Mouse (Mus musculus) kidney, embryonic 14.5 days (tissue): ENCODE measurements at regions not wholly inside any gene's neighbourhood (a gene's known extent, or its start where the extent isn't known, plus 50 kb on each side); places are given as distances from the start of the nearest gene placed in this dataset.
"Not testable (repeated sequence)": the region's sequence is repeated elsewhere in the genome, so short reads cannot be mapped to it uniquely, and the experiment has no call there.

Source experiments
- ATAC-seq: fragments of 200-750 bp; cut with Nextera tagmentation; 2 replicates; pipeline ENCODE4 v1.8.0; 2017; ENCODE audit warnings: moderate number of reproducible peaks, mild to moderate bottlenecking, moderate TSS enrichment, moderate library complexity; ENCODE audit not compliant: low FRiP score, low TSS enrichment
- H3K27ac ChIP-seq: fragments of 300-500 bp; sonication (generic); 2 replicates; pipeline ENCODE4 v1.5.1; 2014; ENCODE audit warnings: low read depth, mild to moderate bottlenecking, low read length, moderate library complexity, mixed read lengths
- H3K27me3 ChIP-seq: fragments of 300-500 bp; sonication (generic); 2 replicates; pipeline ENCODE4 v1.6.1; 2014; ENCODE audit warnings: mild to moderate bottlenecking, low read length; ENCODE audit not compliant: control insufficient read depth, insufficient read depth
- H3K36me3 ChIP-seq: fragments of 300-500 bp; sonication (generic); 2 replicates; pipeline ENCODE4 v1.6.1; 2014; ENCODE audit warnings: low read length, mixed read lengths; ENCODE audit not compliant: control insufficient read depth, insufficient read depth
- H3K4me1 ChIP-seq: fragments of 300-500 bp; sonication (generic); 2 replicates; pipeline ENCODE4 v1.6.1; 2014; ENCODE audit warnings: low read length, mixed read lengths; ENCODE audit not compliant: control insufficient read depth, insufficient read depth
- H3K4me2 ChIP-seq: fragments of 300-500 bp; sonication (generic); replicated peaks from 2 replicates; pipeline ENCODE4 v1.6.1; 2014; ENCODE audit warnings: low read depth, mild to moderate bottlenecking, low read length
- H3K4me3 ChIP-seq: fragments of 300-500 bp; sonication (generic); 2 replicates; pipeline ENCODE4 v1.5.1; 2014; ENCODE audit warnings: mild to moderate bottlenecking, low read length
- H3K9ac ChIP-seq: fragments of 300-500 bp; sonication (generic); 2 replicates; pipeline ENCODE4 v1.6.1; 2014; ENCODE audit warnings: low read depth, mild to moderate bottlenecking, low read length, moderate library complexity
- H3K9me3 ChIP-seq: fragments of 300-500 bp; sonication (generic); 2 replicates; pipeline ENCODE4 v1.6.1; 2016; ENCODE audit warnings: low read length; ENCODE audit not compliant: control insufficient read depth
- WGBS: fragments of 180-500 bp; shearing (Covaris S2); extraction: QIAGEN DNeasy Blood & Tissue Kit; methylation state at CpG from one replicate; pipeline ENCODE4 v1.1.7; 2014; 5-methylcytosine and 5-hydroxymethylcytosine counted together

- no peaks in the 10 kb centered on the region for H3K4me1 ChIP-seq
- ATAC-seq: no peak
- no peaks in the 10 kb centered on the region for H3K36me3 ChIP-seq
- H3K9me3 ChIP-seq: no peaks in the 10 kb centered on the region
- H3K4me2 ChIP-seq: no peak overlapping the region
- no peak overlapping the region for H3K27ac ChIP-seq
- WGBS: 94% methylated on average over 4 of the region's 4 CpGs
- no peaks in the 10 kb centered on the region for H3K27me3 ChIP-seq
- no peak overlapping the region for H3K9ac ChIP-seq
- no peak overlapping the region for H3K4me3 ChIP-seq
These were observed 206.2 kb downstream of the Pcsk1 start for GRCm38 (mm10) chr13:75295818-75296217.

GRCm38 (mm10) chr13:75319780-75320179 lies 230.2 kb downstream of the Pcsk1 start:
- no peaks in the 10 kb centered on the region for H3K36me3 ChIP-seq
- H3K9me3 ChIP-seq: no peaks in the 10 kb centered on the region
- no peak overlapping the region for H3K9ac ChIP-seq
- no peak overlapping the region for H3K4me3 ChIP-seq
- peak; percentile 58; the same call in 1 of the 2 replicates for ATAC-seq
- H3K4me1 ChIP-seq: no peaks in the 10 kb centered on the region
- H3K27ac ChIP-seq: no peak overlapping the region
- no peak overlapping the region for H3K4me2 ChIP-seq
- H3K27me3 ChIP-seq: no peaks in the 10 kb centered on the region

- WGBS: 27% methylated on average over 1 of the region's 1 CpGs
- peak; percentile 97 for ATAC-seq
- H3K4me1 ChIP-seq: no peaks in the 10 kb centered on the region
- no peak overlapping the region for H3K9ac ChIP-seq
- no peaks in the 10 kb centered on the region for H3K27me3 ChIP-seq
- H3K27ac ChIP-seq: no peak overlapping the region
- no peaks in the 10 kb centered on the region for H3K36me3 ChIP-seq
- no peaks in the 10 kb centered on the region for H3K9me3 ChIP-seq
- H3K4me3 ChIP-seq: no peak overlapping the region
- H3K4me2 ChIP-seq: no peak overlapping the region
These were observed 230.6 kb downstream of the Pcsk1 start for GRCm38 (mm10) chr13:75320239-75320638.

- Histone ChIP-seq H3K4me1 (no peaks in the 10 kb centered on the region), H3K9me3 (no peaks in the 10 kb centered on the region), H3K4me2 (no peak overlapping the region), H3K27me3 (no peaks in the 10 kb centered on the region), H3K36me3 (no peaks in the 10 kb centered on the region), H3K4me3 (no peak overlapping the region), H3K27ac (no peak overlapping the region), H3K9ac (no peak overlapping the region)
- no peak for ATAC-seq
- 88% methylated on average over 5 of the region's 5 CpGs for WGBS
These were observed 247.4 kb downstream of the Pcsk1 start for GRCm38 (mm10) chr13:75337054-75337453.

GRCm38 (mm10) chr13:75343422-75343821 lies 253.8 kb downstream of the Pcsk1 start:
- no peaks in the 10 kb centered on the region for H3K27me3 ChIP-seq
- no peaks in the 10 kb centered on the region for H3K36me3 ChIP-seq
- ATAC-seq: no peak
- WGBS: 83% methylated on average over 7 of the region's 7 CpGs
- H3K4me1 ChIP-seq: no peaks in the 10 kb centered on the region
- no peak overlapping the region for H3K9ac ChIP-seq
- H3K4me2 ChIP-seq: no peak overlapping the region
- no peaks in the 10 kb centered on the region for H3K9me3 ChIP-seq
- no peak overlapping the region for H3K4me3 ChIP-seq
- H3K27ac ChIP-seq: no peak overlapping the region

- Histone ChIP-seq H3K4me2 (no peak overlapping the region), H3K36me3 (no peaks in the 10 kb centered on the region), H3K9ac (no peak overlapping the region), H3K4me1 (no peaks in the 10 kb centered on the region), H3K9me3 (no peaks in the 10 kb centered on the region), H3K4me3 (no peak overlapping the region), H3K27ac (no peak overlapping the region), H3K27me3 (no peaks in the 10 kb centered on the region)
- ATAC-seq: no peak
- 88% methylated on average over 3 of the region's 3 CpGs for WGBS
These were observed 277.2 kb downstream of the Pcsk1 start for GRCm38 (mm10) chr13:75366723-75367426.

- H3K27ac ChIP-seq: no peak overlapping the region
These were observed 278.7 kb downstream of the Pcsk1 start for GRCm38 (mm10) chr13:75368249-75368800.

GRCm38 (mm10) chr13:75377100-75377499 lies 287.5 kb downstream of the Pcsk1 start:
- not testable (repeated sequence) for ATAC-seq, H3K4me1 ChIP-seq, H3K9ac ChIP-seq, H3K27me3 ChIP-seq, H3K36me3 ChIP-seq, H3K9me3 ChIP-seq, H3K27ac ChIP-seq, H3K4me3 ChIP-seq, H3K4me2 ChIP-seq
- WGBS: 87% methylated on average over 3 of the region's 3 CpGs

More at GRCm38 (mm10) chr13:75368249-75368800, 278.7 kb downstream of the Pcsk1 start:
- Histone ChIP-seq H3K4me2 (no peak overlapping the region), H3K9me3 (no peaks in the 10 kb centered on the region), H3K27me3 (no peaks in the 10 kb centered on the region), H3K36me3 (no peaks in the 10 kb centered on the region), H3K4me1 (no peaks in the 10 kb centered on the region), H3K4me3 (no peak overlapping the region), H3K9ac (no peak overlapping the region)
- WGBS: 72% methylated on average over 7 of the region's 7 CpGs
- ATAC-seq: no peak

GRCm38 (mm10) chr13:75377717-75378116 lies 288.1 kb downstream of the Pcsk1 start:
- Histone ChIP-seq H3K4me2 (no peak overlapping the region), H3K4me1 (no peaks in the 10 kb centered on the region), H3K27ac (no peak overlapping the region), H3K4me3 (no peak overlapping the region), H3K9me3 (no peaks in the 10 kb centered on the region), H3K36me3 (no peaks in the 10 kb centered on the region), H3K27me3 (no peaks in the 10 kb centered on the region), H3K9ac (no peak overlapping the region)
- WGBS: 93% methylated on average over 1 of the region's 1 CpGs
- no peak for ATAC-seq
